Mouse (Mus musculus) cerebellum, postnatal 4 days (tissue): ENCODE measurements around the gene Gm7356.
"Not testable (repeated sequence)": the region's sequence is repeated elsewhere in the genome, so short reads cannot be mapped to it uniquely, and the experiment has no call there.

Experiments
- DNase-seq, 2 experiments: peaks; one replicate each; pipeline ENCODE4 v3.0.0; 2022; ENCODE audit warnings: low spot score in 2 of 2, mixed read lengths in 1 of 2

Gene Gm7356

GRCm38 (mm10) chr17:14003604-14004003 lies at the start of gene Gm7356:
Gm7356 (minus strand) TSS chr17:14003704.
- DNase-seq = not testable (repeated sequence)

DNA sequence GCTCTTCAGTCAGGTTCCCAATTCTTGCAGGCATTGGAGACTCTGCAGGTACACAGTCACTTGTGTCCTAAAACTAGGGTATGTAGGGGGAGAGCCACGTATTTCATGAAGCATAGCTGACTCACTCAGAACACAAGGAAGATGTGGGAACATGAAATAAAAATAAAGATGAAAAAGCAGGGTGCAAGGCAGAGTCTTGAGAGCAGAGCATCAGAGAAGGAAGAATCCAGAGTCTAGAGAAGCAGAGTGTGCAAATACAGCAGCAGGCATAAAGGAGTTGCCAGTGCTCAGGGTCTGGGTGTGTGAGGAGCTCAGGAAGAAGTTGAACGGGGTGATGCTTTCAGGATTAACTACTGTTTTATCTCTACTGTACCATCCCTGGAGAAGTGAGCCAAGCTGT lies 38.4 kb upstream of the Gm7356 start:
- DNase-seq = not testable (repeated sequence)

DNA sequence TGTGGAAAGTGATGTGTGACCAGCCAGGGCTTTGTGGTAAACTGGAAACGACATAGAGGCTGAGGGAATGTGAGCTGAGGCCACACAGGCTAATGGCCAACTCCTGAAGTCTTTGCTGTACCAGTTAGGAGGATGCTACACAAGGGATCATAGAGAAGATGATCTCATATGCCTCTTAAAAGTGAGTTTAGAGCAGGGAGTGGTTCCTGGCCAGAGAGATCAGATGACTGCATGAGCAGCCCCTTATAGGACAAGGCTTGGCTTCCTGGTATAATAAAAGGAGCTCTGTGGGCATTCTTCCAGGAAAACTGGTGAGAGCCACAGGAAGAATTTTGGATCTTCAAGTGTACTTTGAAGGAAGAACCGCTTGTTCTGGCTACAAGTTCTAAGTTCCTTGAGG lies 33.5 kb upstream of the Gm7356 start:
- DNase-seq = not testable (repeated sequence)

GRCm38 (mm10) chr17:14036113-14036512 lies 32.6 kb upstream of the Gm7356 start:
- not testable (repeated sequence) for DNase-seq

- not testable (repeated sequence) for DNase-seq
Observed at GRCm38 (mm10) chr17:13993425-13993824, 10.1 kb downstream of the Gm7356 start.

- no peak for DNase-seq
Observed at GRCm38 (mm10) chr17:13987690-13988089, 15.8 kb downstream of the Gm7356 start.

DNA sequence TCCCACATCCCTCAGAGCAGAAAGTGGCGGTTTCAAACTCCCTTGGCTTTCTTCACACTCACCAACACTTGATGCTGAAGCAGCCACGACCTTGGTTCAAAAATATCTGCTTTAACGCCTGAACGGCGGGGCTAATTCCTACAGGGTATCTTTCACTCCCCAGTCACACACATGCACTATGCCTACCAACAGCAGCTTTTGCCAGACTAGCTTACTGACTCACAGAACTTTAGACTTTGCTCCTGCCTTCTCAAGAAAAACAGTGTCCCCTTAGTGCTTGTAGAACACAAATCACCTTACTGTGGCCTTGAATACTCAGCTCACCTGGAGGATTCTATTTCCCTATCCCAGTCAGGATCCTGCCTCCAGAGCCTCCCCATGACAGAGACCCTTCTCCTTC lies 32.7 kb downstream of the Gm7356 start:
- DNase-seq = not testable (repeated sequence)

GRCm38 (mm10) chr17:13969917-13970316 lies 33.6 kb downstream of the Gm7356 start:
- not testable (repeated sequence) for DNase-seq

DNA sequence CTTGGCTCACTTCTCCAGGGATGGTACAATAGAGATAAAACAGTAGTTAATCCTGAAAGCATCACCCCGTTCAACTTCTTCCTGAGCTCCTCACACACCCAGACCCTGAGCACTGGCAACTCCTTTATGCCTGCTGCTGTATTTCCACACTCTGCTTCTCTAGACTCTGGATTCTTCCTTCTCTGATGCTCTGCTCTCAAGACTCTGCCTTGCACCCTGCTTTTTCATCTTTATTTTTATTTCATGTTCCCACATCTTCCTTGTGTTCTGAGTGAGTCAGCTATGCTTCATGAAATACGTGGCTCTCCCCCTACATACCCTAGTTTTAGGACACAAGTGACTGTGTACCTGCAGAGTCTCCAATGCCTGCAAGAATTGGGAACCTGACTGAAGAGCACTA lies 38.5 kb downstream of the Gm7356 start:
- not testable (repeated sequence) for DNase-seq

GRCm38 (mm10) chr17:13962245-13962644 lies 41.3 kb downstream of the Gm7356 start:
- DNase-seq = not testable (repeated sequence)

DNA sequence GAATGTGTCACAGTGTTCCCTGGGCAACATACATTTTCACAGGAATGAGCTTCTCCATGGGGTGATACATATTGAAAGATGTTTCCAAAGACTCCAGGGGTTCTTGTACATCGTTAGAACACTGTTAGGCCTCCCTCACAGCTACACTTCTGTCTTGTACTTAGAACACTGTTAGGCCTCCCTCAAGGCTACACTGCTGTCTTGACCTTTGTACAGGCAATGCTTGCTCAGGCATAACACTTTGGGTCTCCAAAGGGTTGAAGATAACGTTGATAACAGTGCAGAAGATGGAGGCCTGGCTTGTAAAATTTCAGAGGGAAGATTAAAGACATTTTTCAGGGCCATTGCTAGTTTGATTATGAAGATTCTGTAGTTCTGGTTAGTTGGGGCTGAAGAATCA lies 45.4 kb downstream of the Gm7356 start:
- not testable (repeated sequence) for DNase-seq

DNA sequence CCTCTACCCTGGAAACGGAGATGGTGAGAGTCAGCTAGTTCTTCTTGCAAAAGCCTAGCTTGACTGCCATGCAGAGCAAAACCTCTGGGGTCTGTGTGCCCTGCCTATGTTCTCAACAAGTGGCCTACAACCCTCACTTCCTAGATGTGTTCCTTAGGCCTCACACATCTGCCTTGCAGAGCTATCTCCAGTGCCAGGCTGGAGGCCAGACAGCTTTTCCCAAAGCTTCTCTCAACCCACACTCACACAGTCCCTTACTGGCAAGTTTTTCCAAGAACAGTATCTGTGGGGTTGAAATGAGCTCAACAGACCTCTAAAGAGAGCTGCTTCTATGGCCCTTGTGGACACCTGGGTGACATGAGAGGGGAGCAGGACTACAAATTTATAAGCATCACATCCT lies 51.9 kb downstream of the Gm7356 start:
- not testable (repeated sequence) for DNase-seq
